Mouse (Mus musculus): ENCODE measurements around the gene Kdelc1.

DNA sequence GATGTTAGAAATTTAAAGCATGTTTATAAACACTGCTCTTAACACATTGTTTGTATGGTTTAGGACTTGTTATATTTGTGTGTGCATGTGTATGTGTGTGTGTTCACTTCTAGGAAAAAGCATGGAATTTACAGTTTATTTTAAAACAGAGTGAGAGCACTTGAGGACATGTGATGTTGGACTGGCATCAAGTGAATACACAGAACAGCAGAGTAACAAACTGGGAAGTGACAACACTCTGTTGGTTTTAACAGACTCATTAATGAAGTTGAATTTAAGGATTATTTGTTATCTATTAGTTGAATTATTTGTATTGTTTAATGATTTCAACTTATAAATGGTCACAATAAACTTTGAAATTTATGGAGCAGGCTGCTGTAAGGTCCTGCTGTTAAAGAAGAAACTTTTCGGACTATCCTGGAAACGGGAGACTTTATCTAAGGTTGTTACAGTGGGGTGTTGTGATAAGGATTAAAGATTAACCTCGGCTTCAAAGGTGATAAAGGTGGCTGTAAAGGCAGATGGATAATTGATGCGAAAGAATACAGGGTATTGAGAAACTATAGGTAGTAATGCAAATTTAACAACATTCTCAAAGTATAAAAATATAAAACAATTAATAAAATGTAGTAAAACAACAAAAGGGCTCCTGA lies 11.4 kb upstream of the Kdelc1 start:
- TF ChIP-seq CTCF (IDR thresholded peaks at IDR 0.05; ENCODE audit: insufficient read depth, low read length) (no peak), POLR2A (IDR thresholded peaks at IDR 0.05; ENCODE audit: borderline replicate concordance, extremely low read depth, low read depth, low read length) (no peak)

Measured in lung, adult 2 months (tissue).